Comparison of ENCODE assay signal across 29 mouse cellular contexts in genomic region chr14:76515620-76516019, GRCm38 (mm10). TPM values are rescaled to one million over a fixed set of nuclear protein-coding genes. Genes with fewer than 3 reads are reported as not detected.
DNase-seq lines count a peak whose midpoint lies in the region; ATAC-seq lines count a peak whose summit lies in the region.
"Had no signal": no experiment of that assay in that cellular context is flagged by ENCODE, and none has a peak within 500 bp of the region (broad histone marks: within the 10 kb centered on the region; RNA-seq: fewer than 3 reads in every experiment).

No protein-coding gene starts in this region.

- H3K4me1 ChIP-seq in forebrain, embryonic 10.5 days: peaks cover 48% of the 10 kb centered on the region
- peaks cover 10% of the 10 kb centered on the region for H3K4me1 ChIP-seq in forebrain, embryonic 13.5 days
- H3K4me1 ChIP-seq in heart, embryonic 14.5 days (ENCODE audit: control insufficient read depth in 2 of 2, insufficient read depth in 2 of 2, low read length in 2 of 2): peaks cover 28 to 31% of the 10 kb centered on the region in 2 experiments
- peaks cover 70% of the 10 kb centered on the region for H3K4me1 ChIP-seq in midbrain, embryonic 10.5 days
- H3K4me1 ChIP-seq in midbrain, embryonic 13.5 days (replicated peaks): peaks cover 30% of the 10 kb centered on the region
- peaks cover 29% of the 10 kb centered on the region for H3K4me1 ChIP-seq in limb, embryonic 10.5 days

- H3K4me2 ChIP-seq in forebrain, embryonic 13.5 days: no peak overlapping the region
- H3K4me2 ChIP-seq in heart, embryonic 14.5 days (ENCODE audit: low read length): peak overlapping the region; percentile 38
- H3K4me2 ChIP-seq in midbrain, embryonic 13.5 days (replicated peaks): no peak overlapping the region
- H3K4me2 ChIP-seq: embryonic facial prominence, embryonic 15.5 days; hindbrain, embryonic 15.5 days; limb, embryonic 13.5 days; liver, embryonic 11.5 days; stomach, embryonic 15.5 days had no signal

- H3K27me3 ChIP-seq in forebrain, embryonic 10.5 days (ENCODE audit: poor library complexity, severe bottlenecking): no peaks in the 10 kb centered on the region
- no peaks in the 10 kb centered on the region for H3K27me3 ChIP-seq in forebrain, embryonic 13.5 days
- H3K27me3 ChIP-seq in heart, embryonic 14.5 days (ENCODE audit: control insufficient read depth, insufficient read depth, low read length): no peaks in the 10 kb centered on the region
- H3K27me3 ChIP-seq in midbrain, embryonic 10.5 days (ENCODE audit: low read depth, poor library complexity, severe bottlenecking): peaks cover 20% of the 10 kb centered on the region; the same call in 1 of the 2 replicates
- peaks cover 19% of the 10 kb centered on the region; the same call in 1 of the 2 replicates for H3K27me3 ChIP-seq in midbrain, embryonic 13.5 days
- H3K27me3 ChIP-seq in limb, embryonic 10.5 days (ENCODE audit: low read depth, poor library complexity, severe bottlenecking): no peaks in the 10 kb centered on the region
- H3K27me3 ChIP-seq: CH12.LX; embryonic facial prominence, embryonic 15.5 days; hindbrain, embryonic 15.5 days; limb, embryonic 13.5 days; stomach, embryonic 15.5 days had no signal

- ATAC-seq in forebrain, embryonic 13.5 days: no peak
- no peak for ATAC-seq in heart, embryonic 14.5 days (ENCODE audit: insufficient number of reproducible peaks, insufficient read depth, low FRiP score, low read depth)
- no peak for ATAC-seq in midbrain, embryonic 13.5 days
- ATAC-seq: forebrain, embryonic 14.5 days; inflammation-experienced regulatory T-cells, adult 6 months; midbrain, embryonic 16.5 days had no signal

- intact Hi-C loops in heart, postnatal 14 days (cut with DNase I): no loop called here
- intact Hi-C loops in left cerebral cortex, postnatal 25 days (cut with DNase I): no loop called here

- H3K4me3 ChIP-seq in forebrain, embryonic 10.5 days: no peak overlapping the region
- no peak overlapping the region for H3K4me3 ChIP-seq in forebrain, embryonic 13.5 days
- H3K4me3 ChIP-seq in heart, embryonic 14.5 days (ENCODE audit: control insufficient read depth in 1 of 2, insufficient read depth in 1 of 2, low read depth in 1 of 2, low read length in 2 of 2): no peak overlapping the region
- H3K4me3 ChIP-seq in midbrain, embryonic 10.5 days: no peak overlapping the region
- H3K4me3 ChIP-seq in midbrain, embryonic 13.5 days (replicated peaks): no peak overlapping the region
- H3K4me3 ChIP-seq in limb, embryonic 10.5 days: no peak overlapping the region
- H3K4me3 ChIP-seq: embryonic facial prominence, embryonic 15.5 days; hindbrain, embryonic 15.5 days; limb, embryonic 13.5 days; stomach, embryonic 15.5 days had no signal

- H3K27ac ChIP-seq in forebrain, embryonic 10.5 days: peak overlapping the region; percentile 48; the same call in 1 of the 2 replicates
- H3K27ac ChIP-seq in forebrain, embryonic 13.5 days: no peak overlapping the region
- H3K27ac ChIP-seq in heart, embryonic 14.5 days (replicated peaks in 1 of 2; ENCODE audit: control insufficient read depth in 1 of 2, insufficient read depth in 1 of 2, low read depth in 2 of 2, low read length in 2 of 2): peak overlapping the region in 1 of 2 experiments; percentile 53; a peak in 1 of 4 replicates
- peak overlapping the region; percentile 55 for H3K27ac ChIP-seq in midbrain, embryonic 10.5 days (replicated peaks)
- H3K27ac ChIP-seq in midbrain, embryonic 13.5 days: no peak overlapping the region
- 0 out of 2 replicates have a peak overlapping the region, but pooled peaks have one; percentile 19 for H3K27ac ChIP-seq in limb, embryonic 10.5 days
- H3K27ac ChIP-seq: embryonic facial prominence, embryonic 15.5 days; hindbrain, embryonic 15.5 days; limb, embryonic 13.5 days; stomach, embryonic 15.5 days had no signal

- H3K9ac ChIP-seq in forebrain, embryonic 13.5 days: no peak overlapping the region
- no peak overlapping the region for H3K9ac ChIP-seq in heart, embryonic 14.5 days (ENCODE audit: low read length)
- no peak overlapping the region for H3K9ac ChIP-seq in midbrain, embryonic 13.5 days (replicated peaks)
- H3K9ac ChIP-seq: embryonic facial prominence, embryonic 15.5 days; hindbrain, embryonic 15.5 days; limb, embryonic 13.5 days; stomach, embryonic 15.5 days had no signal

- WGBS in forebrain, embryonic 10.5 days: 71% methylated on average over 7 of the region's 7 CpGs
- WGBS in forebrain, embryonic 13.5 days: 62% methylated on average over 7 of the region's 7 CpGs
- 71% methylated on average over 7 of the region's 7 CpGs for WGBS in heart, embryonic 14.5 days
- 57% methylated on average over 7 of the region's 7 CpGs for WGBS in midbrain, embryonic 10.5 days
- 57% methylated on average over 7 of the region's 7 CpGs for WGBS in midbrain, embryonic 13.5 days
- WGBS in limb, embryonic 10.5 days: 74% methylated on average over 7 of the region's 7 CpGs

- 0 out of 2 replicates have a peak, but pooled peaks cover under 1% of the 10 kb centered on the region for H3K36me3 ChIP-seq in forebrain, embryonic 10.5 days (replicated peaks)
- 0 out of 2 replicates have a peak, but pooled peaks cover under 1% of the 10 kb centered on the region for H3K36me3 ChIP-seq in forebrain, embryonic 13.5 days (ENCODE audit: poor library complexity, severe bottlenecking)
- no peaks in the 10 kb centered on the region for H3K36me3 ChIP-seq in heart, embryonic 14.5 days (ENCODE audit: control insufficient read depth, insufficient read depth, low read length)
- no peaks in the 10 kb centered on the region for H3K36me3 ChIP-seq in midbrain, embryonic 10.5 days
- H3K36me3 ChIP-seq in midbrain, embryonic 13.5 days: no peaks in the 10 kb centered on the region
- no peaks in the 10 kb centered on the region for H3K36me3 ChIP-seq in limb, embryonic 10.5 days
- H3K36me3 ChIP-seq: embryonic facial prominence, embryonic 15.5 days; hindbrain, embryonic 15.5 days; stomach, embryonic 15.5 days had no signal

- no peaks in the 10 kb centered on the region for H3K9me3 ChIP-seq in forebrain, embryonic 10.5 days
- no peaks in the 10 kb centered on the region for H3K9me3 ChIP-seq in forebrain, embryonic 13.5 days (replicated peaks)
- no peaks in the 10 kb centered on the region for H3K9me3 ChIP-seq in heart, embryonic 14.5 days (ENCODE audit: control insufficient read depth, low read length)
- H3K9me3 ChIP-seq in midbrain, embryonic 10.5 days (replicated peaks): no peaks in the 10 kb centered on the region
- H3K9me3 ChIP-seq in midbrain, embryonic 13.5 days: no peaks in the 10 kb centered on the region
- no peaks in the 10 kb centered on the region for H3K9me3 ChIP-seq in limb, embryonic 10.5 days (replicated peaks)
- H3K9me3 ChIP-seq: embryonic facial prominence, embryonic 15.5 days; hindbrain, embryonic 15.5 days; limb, embryonic 13.5 days; stomach, embryonic 15.5 days had no signal

- DNase-seq in forebrain, embryonic 10.5 days (ENCODE audit: extremely low spot score, low spot score): no peak
- DNase-seq in heart, postnatal 14 days: no peak
- DNase-seq in midbrain, embryonic 10.5 days (ENCODE audit: low spot score): no peak
- no peak for DNase-seq in limb, embryonic 10.5 days (ENCODE audit: low spot score)
- no peak for DNase-seq in left cerebral cortex, postnatal 25 days (ENCODE audit: low spot score in 2 of 2)
- DNase-seq: adrenal gland, postnatal 14 days; cerebellum, adult 11-12 months; cerebellum, adult 9-11 months; gastrocnemius, postnatal 14 days; heart, adult 18-20 months; heart, postnatal 36 days; kidney, adult 11 months; kidney, postnatal 14 days; layer of hippocampus, adult 9-11 months; lung, adult 18-20 months; lung, postnatal 10 days; right cerebral cortex, postnatal 25 days had no signal

RNA-seq across cellular contexts. Expression of gene Serp2, which starts 41.1 kb away (rescaled TPM):
- polyA plus RNA-seq in forebrain, embryonic 10.5 days (2016; fragmentation: Nextera tagmentation; extraction: Ambion mirVana): 24.9 and 25.2 TPM in 2 replicates
- 75.8 and 76.8 TPM in 2 replicates for polyA plus RNA-seq in forebrain, embryonic 13.5 days (2015; fragmentation: Nextera tagmentation; extraction: Ambion mirVana)
- 9.2 and 9.5 TPM in 2 replicates for polyA plus RNA-seq in heart, embryonic 14.5 days (2014; fragmentation: Nextera tagmentation; extraction: Ambion mirVana)
- 1 to 10 TPM in 1 of 2 experiments, under 1 TPM in 1; 0.68 to 1.0 TPM for total RNA-seq in heart, postnatal 14 days (2021)
- 30.2 and 37.3 TPM in 2 replicates for polyA plus RNA-seq in midbrain, embryonic 10.5 days (2016; fragmentation: Nextera tagmentation; extraction: Ambion mirVana)
- 102 and 109 TPM in 2 replicates for polyA plus RNA-seq in midbrain, embryonic 13.5 days (2015; fragmentation: Nextera tagmentation; extraction: Ambion mirVana)
- 17.2 and 17.3 TPM in 2 replicates for polyA plus RNA-seq in limb, embryonic 10.5 days (2016; fragmentation: Nextera tagmentation; extraction: Ambion mirVana)
- total RNA-seq in left cerebral cortex, postnatal 25 days (2021): 100 to 1,000 TPM; 175 to 186 TPM
- total RNA-seq: CH12.LX had no signal

Comparison
In these comparisons a context has a peak if more than half of its experiments do, and no peak if none do; other contexts are left out.
1. H3K27ac ChIP-seq: peak in forebrain, embryonic 10.5 days (single experiment), midbrain, embryonic 10.5 days (single experiment) and limb, embryonic 10.5 days (single experiment); none in forebrain, embryonic 13.5 days (single experiment) and midbrain, embryonic 13.5 days (single experiment).